Mouse (Mus musculus) hindbrain, embryonic 10.5 days (tissue): ENCODE measurements around the gene Pigk. TPM values are rescaled to one million over a fixed set of nuclear protein-coding genes. Genes with fewer than 3 reads are reported as not detected.
"Not testable (repeated sequence)": the region's sequence is repeated elsewhere in the genome, so short reads cannot be mapped to it uniquely, and the experiment has no call there.

ENCODE experiments used
- DNase-seq: peaks from one replicate; pipeline ENCODE4 v3.0.0-alpha.2; 2017; ENCODE audit warnings: low spot score
- H3K27ac ChIP-seq: fragments of 300-500 bp; sonication (generic); 2 replicates; pipeline ENCODE4 v1.5.1; 2016; ENCODE audit warnings: mild to moderate bottlenecking, moderate library complexity
- H3K27me3 ChIP-seq: fragments of 300-500 bp; sonication (generic); 2 replicates; pipeline ENCODE4 v1.6.1; 2016; ENCODE audit warnings: mild to moderate bottlenecking; ENCODE audit not compliant: poor library complexity, insufficient read depth, severe bottlenecking
- H3K36me3 ChIP-seq: fragments of 300-500 bp; sonication (generic); 2 replicates; pipeline ENCODE4 v1.6.1; 2016; ENCODE audit warnings: mild to moderate bottlenecking, moderate library complexity
- H3K4me1 ChIP-seq: fragments of 300-500 bp; sonication (generic); replicated peaks from 2 replicates; pipeline ENCODE4 v1.6.1; 2016; ENCODE audit warnings: mild to moderate bottlenecking
- H3K4me3 ChIP-seq: fragments of 300-500 bp; sonication (generic); 2 replicates; pipeline ENCODE4 v1.5.1; 2016; ENCODE audit warnings: mild to moderate bottlenecking, moderate library complexity
- H3K9me3 ChIP-seq: fragments of 300-500 bp; sonication (generic); 2 replicates; pipeline ENCODE4 v1.6.1; 2016; ENCODE audit warnings: mild to moderate bottlenecking, moderate library complexity
- WGBS: fragments of 180-500 bp; shearing (Covaris S2); methylation state at CpG from one replicate; pipeline ENCODE4 v1.1.7; 2016; 5-methylcytosine and 5-hydroxymethylcytosine counted together
- polyA plus RNA-seq: library from polyadenylated mRNA; unstranded; fragments of >200 nt; fragmentation: Nextera tagmentation; extraction: Ambion mirVana; gene quantifications from 2 replicates; pipeline ENCODE4 v1.2.1, GENCODE M21; 2016

Gene Pigk
- polyA plus RNA-seq, 1 experiment from 2014 or later, result 39.3 TPM

- not testable (repeated sequence) for H3K27me3 ChIP-seq, H3K4me3 ChIP-seq, H3K27ac ChIP-seq, DNase-seq, H3K4me1 ChIP-seq, H3K9me3 ChIP-seq
- peaks cover 23% of the 10 kb centered on the region; the same call in 1 of the 2 replicates for H3K36me3 ChIP-seq
- 88% methylated on average over 5 of the region's 5 CpGs for WGBS
Observed at GRCm38 (mm10) chr3:152788301-152788953, 74.5 kb downstream of the Pigk start.

- Histone ChIP-seq H3K36me3 (peaks cover 20% of the 10 kb centered on the region; the same call in 1 of the 2 replicates), H3K9me3 (no peaks in the 10 kb centered on the region), H3K27me3 (no peaks in the 10 kb centered on the region), H3K4me1 (peaks cover 12% of the 10 kb centered on the region), H3K4me3 (no peak overlapping the region), H3K27ac (no peak overlapping the region)
- 95% methylated on average over 5 of the region's 5 CpGs for WGBS
- no peak for DNase-seq
Observed at GRCm38 (mm10) chr3:152792601-152793000, 78.7 kb downstream of the Pigk start.

GRCm38 (mm10) chr3:152793006-152793405 lies 79.1 kb downstream of the Pigk start:
- Histone ChIP-seq H3K27me3 (no peaks in the 10 kb centered on the region), H3K27ac (no peak overlapping the region), H3K4me3 (no peak overlapping the region), H3K9me3 (no peaks in the 10 kb centered on the region), H3K4me1 (peaks cover 14% of the 10 kb centered on the region), H3K36me3 (peaks cover 16% of the 10 kb centered on the region; the same call in 1 of the 2 replicates)
- 91% methylated on average over 4 of the region's 4 CpGs for WGBS
- no peak for DNase-seq

- Histone ChIP-seq H3K36me3 (0 out of 2 replicates have a peak, but pooled peaks cover 12% of the 10 kb centered on the region), H3K27ac (no peak overlapping the region), H3K4me3 (no peak overlapping the region), H3K9me3 (peaks cover 6% of the 10 kb centered on the region; the same call in 1 of the 2 replicates), H3K4me1 (peaks cover 14% of the 10 kb centered on the region), H3K27me3 (no peaks in the 10 kb centered on the region)
- no peak for DNase-seq
- WGBS, result 79% methylated on average over 4 of the region's 4 CpGs
Observed at GRCm38 (mm10) chr3:152796216-152796615, 82.3 kb downstream of the Pigk start.

- H3K27ac ChIP-seq, result 0 out of 2 replicates have a peak overlapping the region, but pooled peaks have one; percentile 29
- no peak overlapping the region for H3K4me3 ChIP-seq
- H3K27me3 ChIP-seq, result no peaks in the 10 kb centered on the region
- peaks cover 7% of the 10 kb centered on the region; the same call in 1 of the 2 replicates for H3K9me3 ChIP-seq
- 0 out of 2 replicates have a peak, but pooled peaks cover 5% of the 10 kb centered on the region for H3K36me3 ChIP-seq
- 6% methylated on average over 2 of the region's 2 CpGs for WGBS
- H3K4me1 ChIP-seq, result peaks cover 14% of the 10 kb centered on the region
- peak; percentile 12 for DNase-seq
Observed at GRCm38 (mm10) chr3:152797354-152797753, 83.5 kb downstream of the Pigk start.

GRCm38 (mm10) chr3:152799738-152800431 lies 86.0 kb downstream of the Pigk start:
- no peak overlapping the region for H3K27ac ChIP-seq
- no peaks in the 10 kb centered on the region for H3K36me3 ChIP-seq
- peak; percentile 15 for DNase-seq
- 81% methylated on average over 9 of the region's 9 CpGs for WGBS
- H3K4me3 ChIP-seq, result no peak overlapping the region
- H3K27me3 ChIP-seq, result no peaks in the 10 kb centered on the region
- H3K4me1 ChIP-seq, result peaks cover 14% of the 10 kb centered on the region
- peaks cover 7% of the 10 kb centered on the region; the same call in 1 of the 2 replicates for H3K9me3 ChIP-seq

GRCm38 (mm10) chr3:152813905-152814304 lies 100.0 kb downstream of the Pigk start:
- 80% methylated on average over 4 of the region's 4 CpGs for WGBS
- no peak overlapping the region for H3K27ac ChIP-seq
- H3K4me1 ChIP-seq, result no peaks in the 10 kb centered on the region
- no peaks in the 10 kb centered on the region for H3K9me3 ChIP-seq
- no peaks in the 10 kb centered on the region for H3K27me3 ChIP-seq
- no peak overlapping the region for H3K4me3 ChIP-seq
- no peak for DNase-seq
- H3K36me3 ChIP-seq, result no peaks in the 10 kb centered on the region

GRCm38 (mm10) chr3:152815110-152815509 lies 101.2 kb downstream of the Pigk start:
- WGBS, result 90% methylated on average over 5 of the region's 5 CpGs
- no peak for DNase-seq
- no peaks in the 10 kb centered on the region for H3K27me3 ChIP-seq

GRCm38 (mm10) chr3:152820406-152820805 lies 106.5 kb downstream of the Pigk start:
- no peak for DNase-seq
- Histone ChIP-seq H3K27ac (no peak overlapping the region), H3K4me1 (no peaks in the 10 kb centered on the region), H3K9me3 (no peaks in the 10 kb centered on the region), H3K27me3 (no peaks in the 10 kb centered on the region), H3K36me3 (no peaks in the 10 kb centered on the region), H3K4me3 (no peak overlapping the region)
- 79% methylated on average over 3 of the region's 3 CpGs for WGBS

More at GRCm38 (mm10) chr3:152815110-152815509, 101.2 kb downstream of the Pigk start:
- H3K27ac ChIP-seq, result no peak overlapping the region
- H3K4me1 ChIP-seq, result no peaks in the 10 kb centered on the region
- no peaks in the 10 kb centered on the region for H3K9me3 ChIP-seq
- H3K4me3 ChIP-seq, result no peak overlapping the region
- H3K36me3 ChIP-seq, result no peaks in the 10 kb centered on the region

- DNase-seq, result peak; percentile 67
- H3K27ac ChIP-seq, result no peak overlapping the region
- no peaks in the 10 kb centered on the region for H3K27me3 ChIP-seq
- 67% methylated on average over 14 of the region's 14 CpGs for WGBS
- H3K36me3 ChIP-seq, result no peaks in the 10 kb centered on the region
- no peaks in the 10 kb centered on the region for H3K9me3 ChIP-seq
- H3K4me1 ChIP-seq, result no peaks in the 10 kb centered on the region
- no peak overlapping the region for H3K4me3 ChIP-seq
Observed at GRCm38 (mm10) chr3:152821202-152821601, 107.3 kb downstream of the Pigk start.

GRCm38 (mm10) chr3:152831377-152831776 lies 117.5 kb downstream of the Pigk start:
- DNase-seq, result no peak
- Histone ChIP-seq H3K27me3 (no peaks in the 10 kb centered on the region), H3K27ac (no peak overlapping the region), H3K36me3 (no peaks in the 10 kb centered on the region), H3K4me1 (peaks cover 9% of the 10 kb centered on the region; the same call in 1 of the 2 replicates), H3K9me3 (no peaks in the 10 kb centered on the region), H3K4me3 (no peak overlapping the region)
- 89% methylated on average over 3 of the region's 3 CpGs for WGBS

GRCm38 (mm10) chr3:152831974-152832373 lies 118.1 kb downstream of the Pigk start:
- Histone ChIP-seq H3K27me3 (no peaks in the 10 kb centered on the region), H3K4me3 (no peak overlapping the region), H3K36me3 (no peaks in the 10 kb centered on the region), H3K9me3 (no peaks in the 10 kb centered on the region), H3K27ac (no peak overlapping the region), H3K4me1 (peaks cover 9% of the 10 kb centered on the region; the same call in 1 of the 2 replicates)
- DNase-seq, result no peak
- 92% methylated on average over 9 of the region's 9 CpGs for WGBS

- Histone ChIP-seq H3K27me3 (no peaks in the 10 kb centered on the region), H3K27ac (no peak overlapping the region), H3K9me3 (no peaks in the 10 kb centered on the region), H3K4me3 (no peak overlapping the region), H3K4me1 (peaks cover 9% of the 10 kb centered on the region; the same call in 1 of the 2 replicates), H3K36me3 (no peaks in the 10 kb centered on the region)
- DNase-seq, result no peak
- WGBS, result 92% methylated on average over 4 of the region's 4 CpGs
Observed at GRCm38 (mm10) chr3:152832436-152832835, 118.5 kb downstream of the Pigk start.
